Comparison of ENCODE assay signal across 28 mouse cellular contexts in genomic region chr10:71778903-71779302, GRCm38 (mm10).
"Had no signal": no experiment of that assay in that cellular context is flagged by ENCODE, and none has a peak within 500 bp of the region (broad histone marks: within the 10 kb centered on the region; RNA-seq: fewer than 3 reads in every experiment).

No protein-coding gene starts in this region.

- H3K4me1 ChIP-seq: limb, embryonic 10.5 days; limb, embryonic 12.5 days; limb, embryonic 13.5 days; limb, embryonic 15.5 days; liver, embryonic 12.5 days; liver, embryonic 13.5 days; liver, embryonic 15.5 days; lung, embryonic 15.5 days; megakaryocyte, embryonic 14.5 days; midbrain, embryonic 10.5 days; midbrain, embryonic 12.5 days; midbrain, embryonic 13.5 days; midbrain, embryonic 15.5 days; neural tube, embryonic 12.5 days had no signal

- H3K9me3 ChIP-seq: limb, embryonic 10.5 days; limb, embryonic 12.5 days; limb, embryonic 13.5 days; limb, embryonic 15.5 days; liver, embryonic 12.5 days; liver, embryonic 15.5 days; lung, embryonic 15.5 days; midbrain, embryonic 10.5 days; midbrain, embryonic 12.5 days; midbrain, embryonic 13.5 days; midbrain, embryonic 15.5 days; neural tube, embryonic 12.5 days had no signal

- H3K27ac ChIP-seq: limb, embryonic 10.5 days; limb, embryonic 12.5 days; limb, embryonic 13.5 days; limb, embryonic 15.5 days; liver, embryonic 12.5 days; liver, embryonic 13.5 days; liver, embryonic 14.5 days; liver, embryonic 15.5 days; lung, embryonic 15.5 days; macrophage; midbrain, embryonic 10.5 days; midbrain, embryonic 12.5 days; midbrain, embryonic 13.5 days; midbrain, embryonic 15.5 days; neural tube, embryonic 12.5 days had no signal

- H3K36me3 ChIP-seq: limb, embryonic 10.5 days; limb, embryonic 12.5 days; limb, embryonic 13.5 days; limb, embryonic 15.5 days; liver, embryonic 12.5 days; liver, embryonic 13.5 days; liver, embryonic 15.5 days; lung, embryonic 15.5 days; midbrain, embryonic 10.5 days; midbrain, embryonic 12.5 days; midbrain, embryonic 13.5 days; midbrain, embryonic 15.5 days; neural tube, embryonic 12.5 days had no signal

- DNase-seq: left cerebral cortex, postnatal 4 days; liver; liver, embryonic 13.5 days; liver, postnatal 0 days; lung, adult 18-20 months; lung, adult 2 months; lung, embryonic 14.5 days; lung, postnatal 10 days; lung, postnatal 14 days; lung, postnatal 36 days; lung, postnatal 4 days; midbrain, embryonic 14.5 days had no signal

- H3K9ac ChIP-seq: limb, embryonic 12.5 days; limb, embryonic 13.5 days; limb, embryonic 15.5 days; liver, embryonic 12.5 days; liver, embryonic 13.5 days; liver, embryonic 14.5 days; liver, embryonic 15.5 days; liver, postnatal 0 days; lung, embryonic 14.5 days; lung, embryonic 15.5 days; midbrain, embryonic 12.5 days; midbrain, embryonic 13.5 days; midbrain, embryonic 15.5 days; neural tube, embryonic 12.5 days had no signal

- H3K4me3 ChIP-seq: limb, embryonic 10.5 days; limb, embryonic 12.5 days; limb, embryonic 13.5 days; limb, embryonic 15.5 days; liver, embryonic 12.5 days; liver, embryonic 13.5 days; liver, embryonic 15.5 days; lung, embryonic 15.5 days; megakaryocyte, embryonic 14.5 days; midbrain, embryonic 10.5 days; midbrain, embryonic 12.5 days; midbrain, embryonic 13.5 days; midbrain, embryonic 15.5 days; myocyte; neural tube, embryonic 12.5 days had no signal
